Mouse (Mus musculus) heart, postnatal 0 days (tissue): ENCODE measurements around the gene Fgd3.

Source experiments
- CTCF ChIP-seq: IDR thresholded peaks from 2 replicates; pipeline ENCODE4 v1.5.1; 2016; ENCODE audit warnings: antibody characterized with exemption, control low read depth, low read depth
- EP300 ChIP-seq: IDR thresholded peaks from 2 replicates; pipeline ENCODE4 v1.6.1; 2016; ENCODE audit warnings: antibody characterized with exemption, low read depth

DNA sequence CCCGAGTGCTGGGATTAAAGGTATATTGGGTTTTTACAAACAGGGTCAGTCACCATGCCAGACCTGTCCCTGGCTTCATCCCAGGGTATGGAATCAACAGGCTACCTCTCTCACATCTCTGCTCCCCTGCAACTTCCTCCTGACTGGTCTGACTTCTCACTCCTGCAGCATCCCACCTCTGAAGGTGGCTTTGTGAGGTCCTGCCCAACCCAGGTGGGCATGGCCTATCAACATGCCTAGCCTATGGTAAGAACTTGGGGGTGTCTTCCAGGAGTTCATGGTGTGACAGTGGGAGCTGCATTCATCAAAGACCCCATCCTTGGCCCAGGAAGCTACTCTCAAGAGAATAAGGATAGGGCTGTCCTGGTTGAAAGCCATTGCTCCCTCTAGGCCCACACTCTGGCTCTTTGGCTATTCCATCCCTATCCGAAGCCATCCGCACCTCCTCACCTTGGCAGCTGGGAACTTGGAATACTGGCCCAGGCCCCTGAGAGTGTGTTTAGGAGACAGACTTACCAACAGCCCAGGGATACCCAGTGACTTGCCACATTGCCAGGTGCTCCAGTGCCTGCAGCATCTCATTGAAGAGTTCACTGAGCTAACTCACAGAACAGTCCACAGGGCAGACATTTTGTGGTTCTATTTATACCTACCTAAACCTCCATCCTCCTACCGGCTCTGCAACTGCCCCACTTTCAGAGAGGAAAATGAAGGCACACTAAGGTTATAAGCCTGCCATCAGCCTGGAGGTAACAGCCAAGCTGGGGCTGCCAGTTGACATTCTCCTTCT is 107.2 kb downstream of the Fgd3 start:
- TF ChIP-seq CTCF (no peak), EP300 (no peak)
